Mouse (Mus musculus) midbrain, embryonic 15.5 days (tissue): ENCODE data around the gene Unc5c. TPM values are rescaled to one million over a fixed set of nuclear protein-coding genes. Genes with fewer than 3 reads are reported as not detected.

Experiments
- ATAC-seq: fragments of 200-750 bp; cut with Nextera tagmentation; replicated peaks from 2 replicates; pipeline ENCODE4 v1.8.0; 2017; ENCODE audit warnings: moderate TSS enrichment
- H3K27ac ChIP-seq: fragments of 300-500 bp; sonication (generic); 2 replicates; pipeline ENCODE4 v1.5.1; 2015; ENCODE audit warnings: mild to moderate bottlenecking, inconsistent platforms
- H3K27me3 ChIP-seq: fragments of 300-500 bp; sonication (generic); replicated peaks from 2 replicates; pipeline ENCODE4 v1.6.1; 2015; ENCODE audit warnings: inconsistent platforms
- H3K36me3 ChIP-seq: fragments of 300-500 bp; sonication (generic); replicated peaks from 2 replicates; pipeline ENCODE4 v1.6.1; 2015; ENCODE audit warnings: inconsistent platforms
- H3K4me1 ChIP-seq: fragments of 300-500 bp; sonication (generic); 2 replicates; pipeline ENCODE4 v1.6.1; 2015; ENCODE audit warnings: inconsistent platforms
- H3K4me2 ChIP-seq: fragments of 300-500 bp; sonication (generic); 2 replicates; pipeline ENCODE4 v1.6.1; 2015; ENCODE audit warnings: inconsistent platforms, mild to moderate bottlenecking, moderate library complexity
- H3K4me3 ChIP-seq: fragments of 300-500 bp; sonication (generic); 2 replicates; pipeline ENCODE4 v1.5.1; 2015; ENCODE audit warnings: mild to moderate bottlenecking, inconsistent platforms
- H3K9ac ChIP-seq: fragments of 300-500 bp; sonication (generic); 2 replicates; pipeline ENCODE4 v1.6.1; 2015; ENCODE audit warnings: mild to moderate bottlenecking, inconsistent platforms
- H3K9me3 ChIP-seq: fragments of 300-500 bp; sonication (generic); 2 replicates; pipeline ENCODE4 v1.6.1; 2016; ENCODE audit warnings: inconsistent platforms
- WGBS: fragments of 180-500 bp; shearing (Covaris S2); methylation state at CpG from one replicate; pipeline ENCODE4 v1.1.7; 2015; ENCODE audit warnings: mixed read lengths; 5-methylcytosine and 5-hydroxymethylcytosine counted together
- polyA plus RNA-seq: library from polyadenylated mRNA; unstranded; fragments of >200 nt; fragmentation: Nextera tagmentation; extraction: Ambion mirVana; gene quantifications from 2 replicates; pipeline ENCODE4 v1.2.1, GENCODE M21; 2015

Unc5c gene
- polyA plus RNA-seq, 1 experiment from 2014 or later, result 14.1 TPM

GRCm38 (mm10) chr3:141626935-141627638, 162.1 kb downstream of the Unc5c start:
- Histone ChIP-seq H3K9me3 (no peaks in the 10 kb centered on the region), H3K9ac (no peak overlapping the region), H3K27ac (no peak overlapping the region), H3K4me2 (no peak overlapping the region), H3K36me3 (no peaks in the 10 kb centered on the region), H3K27me3 (no peaks in the 10 kb centered on the region), H3K4me3 (no peak overlapping the region), H3K4me1 (no peaks in the 10 kb centered on the region)
- no peak for ATAC-seq
- WGBS, result 84% methylated on average over 1 of the region's 1 CpGs

DNA sequence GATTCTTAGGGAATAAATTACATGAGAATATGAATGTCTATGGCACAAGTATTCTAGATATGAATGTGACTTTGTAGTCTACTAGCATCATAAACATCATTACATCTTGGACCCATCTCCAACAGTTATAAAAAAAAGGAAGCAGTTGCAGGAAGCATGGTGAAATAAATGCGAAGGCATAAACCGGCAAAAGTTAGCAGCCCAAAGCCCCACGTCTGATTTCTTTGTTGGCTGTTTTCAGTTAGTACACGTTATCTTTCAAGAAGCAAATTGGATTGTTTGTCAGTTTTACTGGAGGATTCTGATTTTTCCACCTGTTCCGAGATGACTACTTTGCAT, 162.6 kb downstream of the Unc5c start:
- Histone ChIP-seq H3K4me3 (no peak overlapping the region), H3K27me3 (no peaks in the 10 kb centered on the region), H3K36me3 (no peaks in the 10 kb centered on the region), H3K27ac (no peak overlapping the region), H3K9me3 (no peaks in the 10 kb centered on the region), H3K4me2 (no peak overlapping the region), H3K4me1 (no peaks in the 10 kb centered on the region), H3K9ac (no peak overlapping the region)
- WGBS, result 87% methylated on average over 5 of the region's 5 CpGs
- ATAC-seq, result no peak

GRCm38 (mm10) chr3:141629431-141629830, 164.4 kb downstream of the Unc5c start:
- H3K4me2 ChIP-seq, result no peak overlapping the region
- H3K27ac ChIP-seq, result no peak overlapping the region
- H3K9me3 ChIP-seq, result no peaks in the 10 kb centered on the region
- H3K36me3 ChIP-seq, result no peaks in the 10 kb centered on the region
- H3K27me3 ChIP-seq, result no peaks in the 10 kb centered on the region
- H3K4me1 ChIP-seq, result no peaks in the 10 kb centered on the region
- no peak overlapping the region for H3K9ac ChIP-seq
- no peak overlapping the region for H3K4me3 ChIP-seq
- no peak for ATAC-seq
- WGBS, result 38% methylated on average over 1 of the region's 1 CpGs

- Histone ChIP-seq H3K27ac (no peak overlapping the region), H3K4me1 (peaks cover 3% of the 10 kb centered on the region; the same call in 1 of the 2 replicates), H3K9ac (no peak overlapping the region), H3K36me3 (no peaks in the 10 kb centered on the region), H3K4me3 (no peak overlapping the region), H3K9me3 (no peaks in the 10 kb centered on the region), H3K27me3 (no peaks in the 10 kb centered on the region), H3K4me2 (no peak overlapping the region)
- ATAC-seq, result no peak
- 64% methylated on average over 1 of the region's 1 CpGs for WGBS
These were observed 172.9 kb downstream of the Unc5c start for GRCm38 (mm10) chr3:141637900-141638299.

- Histone ChIP-seq H3K4me3 (no peak overlapping the region), H3K4me2 (no peak overlapping the region), H3K9ac (no peak overlapping the region), H3K9me3 (no peaks in the 10 kb centered on the region), H3K4me1 (no peaks in the 10 kb centered on the region), H3K27me3 (no peaks in the 10 kb centered on the region), H3K27ac (no peak overlapping the region), H3K36me3 (no peaks in the 10 kb centered on the region)
- WGBS, result 74% methylated on average over 5 of the region's 5 CpGs
- no peak for ATAC-seq
These were observed 179.2 kb downstream of the Unc5c start for GRCm38 (mm10) chr3:141644264-141644663.

GRCm38 (mm10) chr3:141646588-141646987, 181.6 kb downstream of the Unc5c start:
- no peaks in the 10 kb centered on the region for H3K36me3 ChIP-seq
- ATAC-seq, result no peak
- no peak overlapping the region for H3K4me2 ChIP-seq
- 88% methylated on average over 2 of the region's 2 CpGs for WGBS
- H3K4me1 ChIP-seq, result no peaks in the 10 kb centered on the region
- no peaks in the 10 kb centered on the region for H3K9me3 ChIP-seq
- H3K4me3 ChIP-seq, result no peak overlapping the region
- H3K9ac ChIP-seq, result no peak overlapping the region
- H3K27ac ChIP-seq, result no peak overlapping the region
- no peaks in the 10 kb centered on the region for H3K27me3 ChIP-seq

GRCm38 (mm10) chr3:141650658-141651057, 185.6 kb downstream of the Unc5c start:
- 81% methylated on average over 3 of the region's 3 CpGs for WGBS

DNA sequence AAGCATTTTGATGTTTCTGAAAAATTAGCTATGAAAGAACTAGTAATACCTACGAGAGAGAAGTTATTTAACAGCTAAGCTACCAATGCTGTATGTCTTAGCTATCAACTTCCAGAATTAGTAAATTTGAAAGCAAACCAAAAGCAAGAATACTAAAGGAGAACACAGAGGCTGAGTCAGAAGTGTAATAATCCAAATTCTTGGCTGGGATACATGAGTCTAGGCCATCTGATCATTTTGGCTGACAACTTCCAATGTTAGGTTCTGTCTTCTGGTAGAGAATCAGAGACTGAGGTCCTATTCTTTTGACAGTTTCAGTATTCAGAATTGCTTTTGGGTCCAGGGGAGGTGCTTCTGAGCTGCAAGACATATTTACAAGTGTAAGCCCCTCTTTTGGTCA, 188.9 kb downstream of the Unc5c start:
- Histone ChIP-seq H3K4me1 (no peaks in the 10 kb centered on the region), H3K27ac (no peak overlapping the region), H3K27me3 (no peaks in the 10 kb centered on the region), H3K9me3 (no peaks in the 10 kb centered on the region), H3K36me3 (no peaks in the 10 kb centered on the region), H3K4me2 (no peak overlapping the region), H3K4me3 (no peak overlapping the region), H3K9ac (no peak overlapping the region)
- ATAC-seq, result no peak
- 91% methylated on average over 1 of the region's 1 CpGs for WGBS

More at GRCm38 (mm10) chr3:141650658-141651057, 185.6 kb downstream of the Unc5c start:
- Histone ChIP-seq H3K4me2 (no peak overlapping the region), H3K9ac (no peak overlapping the region), H3K4me1 (no peaks in the 10 kb centered on the region), H3K27me3 (no peaks in the 10 kb centered on the region), H3K27ac (no peak overlapping the region), H3K36me3 (no peaks in the 10 kb centered on the region), H3K9me3 (no peaks in the 10 kb centered on the region), H3K4me3 (no peak overlapping the region)
- ATAC-seq, result no peak

DNA sequence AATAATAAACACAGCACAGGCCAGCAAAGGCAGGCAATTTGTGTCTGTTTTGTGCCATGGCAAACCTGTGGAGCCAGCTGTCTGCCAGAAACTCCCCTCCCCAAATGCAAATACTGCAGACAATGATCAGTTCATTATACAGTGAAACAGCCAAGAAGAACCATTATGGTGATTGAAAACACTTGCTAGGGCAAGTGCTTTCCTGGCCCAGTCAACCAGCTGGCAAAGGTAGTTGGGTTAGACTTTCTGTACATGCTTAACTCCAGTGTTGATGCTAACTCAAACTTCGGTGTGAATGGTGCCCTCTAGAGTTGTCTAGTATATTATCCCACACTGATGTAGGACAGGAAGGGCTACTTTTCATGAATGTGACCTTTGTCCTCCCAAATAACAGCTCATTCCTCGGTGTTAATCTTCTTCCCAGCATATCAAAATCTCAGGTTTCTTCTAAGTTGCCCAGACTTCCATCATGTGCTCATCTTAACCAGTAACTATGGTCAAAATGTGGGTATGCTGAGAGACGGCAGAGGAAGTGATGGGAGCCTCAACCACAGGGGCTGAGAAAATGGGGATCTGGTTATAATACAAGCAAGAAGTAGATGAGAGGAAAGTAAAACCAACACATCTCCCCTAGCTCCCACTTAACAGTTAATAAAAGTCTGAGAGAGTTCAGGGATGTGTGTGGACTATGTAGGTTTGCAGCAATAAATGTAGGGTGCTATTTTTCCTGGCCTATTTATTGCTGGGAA, 194.2 kb downstream of the Unc5c start:
- H3K9me3 ChIP-seq, result no peaks in the 10 kb centered on the region
- H3K4me1 ChIP-seq, result no peaks in the 10 kb centered on the region
- ATAC-seq, result no peak
- no peak overlapping the region for H3K27ac ChIP-seq
- H3K4me2 ChIP-seq, result no peak overlapping the region
- H3K4me3 ChIP-seq, result no peak overlapping the region
- no peak overlapping the region for H3K9ac ChIP-seq
- no peaks in the 10 kb centered on the region for H3K36me3 ChIP-seq
- 84% methylated on average over 3 of the region's 3 CpGs for WGBS
- no peaks in the 10 kb centered on the region for H3K27me3 ChIP-seq

DNA sequence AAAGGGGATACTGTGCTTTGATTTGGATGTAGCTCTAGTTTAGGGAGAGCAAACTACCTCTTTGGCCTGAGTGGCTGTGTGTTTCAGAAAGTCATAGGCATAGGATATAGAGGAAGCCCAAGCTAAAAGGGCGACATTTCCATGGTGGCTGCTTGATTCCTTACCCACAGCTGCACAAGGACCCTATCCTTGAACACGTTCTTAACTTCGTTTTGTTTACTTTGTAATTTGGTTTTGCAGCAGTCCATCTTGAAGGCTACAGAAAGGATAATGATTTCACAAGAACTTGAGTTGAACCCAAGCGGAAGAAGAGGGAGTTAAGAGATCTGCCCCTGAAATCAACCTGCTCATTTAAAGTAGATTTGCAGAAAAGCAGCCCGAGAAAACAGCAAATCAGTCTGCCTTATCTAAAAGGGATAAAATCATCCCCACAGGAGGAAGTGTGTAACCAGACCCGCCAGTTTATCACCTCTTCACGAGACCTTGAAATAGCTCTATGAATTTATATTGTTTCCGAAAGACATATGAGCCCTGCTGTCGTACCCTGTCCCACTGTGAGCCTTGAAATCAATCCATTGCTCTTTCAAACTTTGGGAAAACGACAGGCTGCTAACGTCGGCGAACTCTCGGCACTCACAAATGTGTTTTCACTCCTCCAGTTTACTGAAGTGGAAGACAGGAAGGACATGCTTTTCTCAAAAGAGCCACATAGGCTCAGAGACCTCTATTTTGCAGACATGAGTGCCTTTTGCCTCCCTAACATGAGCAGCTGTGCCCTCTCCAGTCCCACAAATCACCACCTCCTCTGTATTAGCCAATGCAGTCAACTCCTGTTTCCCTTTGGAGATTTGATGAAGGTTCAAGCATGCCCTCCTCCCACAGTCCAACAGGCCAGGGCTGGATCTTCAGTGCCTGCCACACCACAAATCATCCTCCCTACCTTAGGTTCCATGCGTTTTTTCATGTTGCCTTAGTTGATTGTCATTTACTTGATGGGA, 195.3 kb downstream of the Unc5c start:
- H3K36me3 ChIP-seq, result no peaks in the 10 kb centered on the region
- H3K27ac ChIP-seq, result no peak overlapping the region
- 73% methylated on average over 15 of the region's 15 CpGs for WGBS
- H3K4me3 ChIP-seq, result no peak overlapping the region
- no peak for ATAC-seq
- no peak overlapping the region for H3K9ac ChIP-seq
- no peaks in the 10 kb centered on the region for H3K27me3 ChIP-seq
- no peaks in the 10 kb centered on the region for H3K9me3 ChIP-seq
- H3K4me2 ChIP-seq, result no peak overlapping the region
- no peaks in the 10 kb centered on the region for H3K4me1 ChIP-seq

DNA sequence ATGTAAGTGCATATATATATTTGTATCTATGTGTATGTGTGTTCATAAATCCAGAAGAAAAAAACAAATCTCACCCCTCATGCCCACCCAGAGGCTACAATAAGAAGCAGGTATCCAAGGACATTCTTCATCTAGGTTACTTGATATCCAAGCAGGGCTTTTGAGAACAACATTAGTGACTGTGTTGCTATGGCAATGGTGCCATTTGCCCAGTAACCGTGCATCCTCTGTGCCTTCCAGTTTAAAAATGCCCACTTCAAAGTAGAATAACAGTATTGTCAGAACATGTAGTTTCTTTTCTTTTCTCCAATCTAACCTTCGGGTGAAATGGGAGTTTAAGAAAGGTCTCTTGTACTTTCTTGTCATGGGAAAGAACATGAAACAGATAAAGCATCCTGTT, 224.1 kb downstream of the Unc5c start:
- H3K27me3 ChIP-seq, result no peaks in the 10 kb centered on the region
- no peaks in the 10 kb centered on the region for H3K4me1 ChIP-seq
- 37% methylated on average over 2 of the region's 2 CpGs for WGBS
- no peak overlapping the region for H3K4me2 ChIP-seq
- ATAC-seq, result 0 out of 2 replicates have a peak, but pooled peaks have one; percentile 62
- H3K4me3 ChIP-seq, result no peak overlapping the region
- no peak overlapping the region for H3K9ac ChIP-seq
- no peaks in the 10 kb centered on the region for H3K9me3 ChIP-seq
- H3K27ac ChIP-seq, result no peak overlapping the region
- H3K36me3 ChIP-seq, result no peaks in the 10 kb centered on the region

DNA sequence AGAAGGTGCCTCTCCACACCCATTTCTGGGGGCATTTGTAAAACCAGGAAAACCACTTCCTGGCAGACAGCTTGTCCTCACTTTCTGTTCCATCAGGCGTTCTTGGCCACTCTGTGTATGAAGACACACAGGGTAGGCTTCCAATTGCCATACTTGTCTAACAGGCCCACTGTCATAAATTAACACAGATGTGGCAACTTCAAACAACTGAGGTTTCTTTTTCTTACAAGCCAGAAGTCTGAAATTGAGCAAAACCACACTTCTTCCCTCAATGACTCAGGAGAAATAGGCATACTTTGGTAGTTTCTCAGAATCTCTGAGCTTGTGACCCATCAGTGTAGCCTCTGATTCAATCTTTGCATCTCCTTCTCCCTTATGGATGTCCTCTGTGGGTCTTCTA, 225.7 kb downstream of the Unc5c start:
- Histone ChIP-seq H3K36me3 (no peaks in the 10 kb centered on the region), H3K4me2 (no peak overlapping the region), H3K9ac (no peak overlapping the region), H3K9me3 (no peaks in the 10 kb centered on the region), H3K4me3 (no peak overlapping the region), H3K27me3 (no peaks in the 10 kb centered on the region), H3K4me1 (no peaks in the 10 kb centered on the region), H3K27ac (no peak overlapping the region)
- ATAC-seq, result no peak
- WGBS, result 92% methylated on average over 1 of the region's 1 CpGs
